Mouse (Mus musculus): ENCODE results near the gene Zfp385c. TPM values are rescaled to one million over a fixed set of nuclear protein-coding genes. Genes with fewer than 3 reads are reported as not detected.
"Not testable (repeated sequence)": the region's sequence is repeated elsewhere in the genome, so short reads cannot be mapped to it uniquely, and the experiment has no call there.

Gene Zfp385c
- polyA plus RNA-seq, 1 experiment from 2014 or later, result 2.3 TPM

- Histone ChIP-seq H3K9ac (no peak overlapping the region), H3K4me2 (no peak overlapping the region), H3K27me3 (no peaks in the 10 kb centered on the region), H3K27ac (no peak overlapping the region), H3K9me3 (no peaks in the 10 kb centered on the region), H3K4me3 (no peak overlapping the region), H3K36me3 (peaks cover 99% of the 10 kb centered on the region), H3K4me1 (no peaks in the 10 kb centered on the region)
- 96% methylated on average over 3 of the region's 3 CpGs for WGBS
- no peak for ATAC-seq (ENCODE audit: insufficient number of reproducible peaks, insufficient read depth, low FRiP score, low TSS enrichment, low read depth)
Measured at GRCm38 (mm10) chr11:100585148-100585547, 107.1 kb downstream of the Zfp385c start.

GRCm38 (mm10) chr11:100584561-100584961 is 107.7 kb downstream of the Zfp385c start:
- H3K9me3 ChIP-seq, result no peaks in the 10 kb centered on the region
- no peak overlapping the region for H3K4me3 ChIP-seq
- H3K4me2 ChIP-seq, result no peak overlapping the region
- 91% methylated on average over 7 of the region's 7 CpGs for WGBS
- H3K27ac ChIP-seq, result no peak overlapping the region
- H3K4me1 ChIP-seq, result no peaks in the 10 kb centered on the region
- H3K27me3 ChIP-seq, result no peaks in the 10 kb centered on the region
- no peak overlapping the region for H3K9ac ChIP-seq
- peaks cover 99% of the 10 kb centered on the region for H3K36me3 ChIP-seq
- no peak for ATAC-seq (ENCODE audit: insufficient number of reproducible peaks, insufficient read depth, low FRiP score, low TSS enrichment, low read depth)

- Histone ChIP-seq H3K4me2 (no peak overlapping the region), H3K27me3 (no peaks in the 10 kb centered on the region), H3K4me3 (no peak overlapping the region), H3K36me3 (peaks cover 99% of the 10 kb centered on the region), H3K9ac (no peak overlapping the region), H3K4me1 (peaks cover 3% of the 10 kb centered on the region; the same call in 1 of the 2 replicates), H3K9me3 (no peaks in the 10 kb centered on the region), H3K27ac (no peak overlapping the region)
- no peak for ATAC-seq (ENCODE audit: insufficient number of reproducible peaks, insufficient read depth, low FRiP score, low TSS enrichment, low read depth)
- 90% methylated on average over 2 of the region's 2 CpGs for WGBS
Measured at GRCm38 (mm10) chr11:100582836-100583235, 109.4 kb downstream of the Zfp385c start.

DNA sequence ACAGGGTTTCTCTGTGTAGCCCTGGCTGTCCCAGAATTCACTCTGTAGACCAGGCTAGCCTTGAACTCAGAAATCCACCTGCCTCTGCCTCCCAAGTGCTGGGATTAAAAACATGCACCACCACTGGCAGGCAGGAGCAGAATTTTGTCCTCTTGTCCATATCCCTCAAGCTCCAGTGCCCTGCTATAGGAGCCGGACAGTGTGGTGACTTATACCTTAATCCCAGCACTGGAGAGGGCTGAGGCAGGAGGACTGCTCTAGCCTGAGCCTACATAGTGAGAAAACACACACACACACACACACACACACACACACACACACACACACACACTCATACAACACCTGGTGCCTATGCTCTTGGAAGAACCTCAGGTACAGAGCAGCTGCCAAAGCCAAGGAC is 109.8 kb downstream of the Zfp385c start:
- not testable (repeated sequence) for H3K27me3 ChIP-seq, H3K27ac ChIP-seq, H3K4me3 ChIP-seq, H3K4me1 ChIP-seq, H3K4me2 ChIP-seq, H3K9me3 ChIP-seq, H3K9ac ChIP-seq
- peaks cover 97% of the 10 kb centered on the region for H3K36me3 ChIP-seq
- peak; percentile 38; the same call in 1 of the 2 replicates for ATAC-seq (ENCODE audit: insufficient number of reproducible peaks, insufficient read depth, low FRiP score, low TSS enrichment, low read depth)
- 96% methylated on average over 1 of the region's 1 CpGs for WGBS

- WGBS, result 85% methylated on average over 4 of the region's 4 CpGs
- Histone ChIP-seq H3K27ac (no peak overlapping the region), H3K4me2 (no peak overlapping the region), H3K9ac (no peak overlapping the region), H3K27me3 (no peaks in the 10 kb centered on the region), H3K4me3 (no peak overlapping the region), H3K4me1 (peaks cover 6% of the 10 kb centered on the region; the same call in 1 of the 2 replicates), H3K36me3 (peaks cover 90% of the 10 kb centered on the region), H3K9me3 (no peaks in the 10 kb centered on the region)
- ATAC-seq (ENCODE audit: insufficient number of reproducible peaks, insufficient read depth, low FRiP score, low TSS enrichment, low read depth), result no peak
Measured at GRCm38 (mm10) chr11:100581756-100582155, 110.5 kb downstream of the Zfp385c start.

GRCm38 (mm10) chr11:100580275-100580674 is 112.0 kb downstream of the Zfp385c start:
- Histone ChIP-seq H3K4me1 (peaks cover 18% of the 10 kb centered on the region), H3K27ac (no peak overlapping the region), H3K4me3 (no peak overlapping the region), H3K27me3 (no peaks in the 10 kb centered on the region), H3K4me2 (no peak overlapping the region), H3K9ac (no peak overlapping the region), H3K36me3 (peaks cover 80% of the 10 kb centered on the region), H3K9me3 (no peaks in the 10 kb centered on the region)
- WGBS, result 91% methylated on average over 13 of the region's 13 CpGs
- ATAC-seq (ENCODE audit: insufficient number of reproducible peaks, insufficient read depth, low FRiP score, low TSS enrichment, low read depth), result no peak

- Histone ChIP-seq H3K9me3 (no peaks in the 10 kb centered on the region), H3K9ac (no peak overlapping the region), H3K27me3 (no peaks in the 10 kb centered on the region), H3K36me3 (peaks cover 70% of the 10 kb centered on the region), H3K27ac (no peak overlapping the region), H3K4me3 (no peak overlapping the region), H3K4me1 (peaks cover 20% of the 10 kb centered on the region), H3K4me2 (no peak overlapping the region)
- 91% methylated on average over 9 of the region's 9 CpGs for WGBS
- no peak for ATAC-seq (ENCODE audit: insufficient number of reproducible peaks, insufficient read depth, low FRiP score, low TSS enrichment, low read depth)
Measured at GRCm38 (mm10) chr11:100579116-100579799, 113.0 kb downstream of the Zfp385c start.

GRCm38 (mm10) chr11:100577852-100578599 is 114.2 kb downstream of the Zfp385c start:
- peak overlapping the region; percentile 32; the same call in 1 of the 2 replicates for H3K9ac ChIP-seq
- WGBS, result 82% methylated on average over 8 of the region's 8 CpGs

More at GRCm38 (mm10) chr11:100577852-100578599, 114.2 kb downstream of the Zfp385c start:
- H3K9me3 ChIP-seq, result no peaks in the 10 kb centered on the region
- peaks cover 20% of the 10 kb centered on the region for H3K4me1 ChIP-seq
- H3K27me3 ChIP-seq, result no peaks in the 10 kb centered on the region
- no peak for ATAC-seq (ENCODE audit: insufficient number of reproducible peaks, insufficient read depth, low FRiP score, low TSS enrichment, low read depth)
- H3K27ac ChIP-seq, result no peak overlapping the region
- H3K36me3 ChIP-seq, result peaks cover 58% of the 10 kb centered on the region
- H3K4me3 ChIP-seq, result no peak overlapping the region
- no peak overlapping the region for H3K4me2 ChIP-seq

Other genes starting within 250 kb of the Zfp385c start
- gene Klhl11, start 219.7 kb downstream of the Zfp385c start, polyA plus RNA-seq (2015; fragmentation: Nextera tagmentation; extraction: Ambion mirVana), result 12.0 and 12.6 TPM in 2 replicates
- 138 and 141 TPM in 2 replicates for gene Acly, start 164.5 kb downstream of the Zfp385c start, polyA plus RNA-seq (2015; fragmentation: Nextera tagmentation; extraction: Ambion mirVana)
- gene Ttc25, start 146.8 kb downstream of the Zfp385c start, polyA plus RNA-seq (2015; fragmentation: Nextera tagmentation; extraction: Ambion mirVana), result 0.66 and 0.80 TPM in 2 replicates
- gene Cnp, start 117.6 kb downstream of the Zfp385c start, polyA plus RNA-seq (2015; fragmentation: Nextera tagmentation; extraction: Ambion mirVana), result 28.0 and 31.4 TPM in 2 replicates
- 78.9 and 79.0 TPM in 2 replicates for gene Nkiras2, start 73.2 kb downstream of the Zfp385c start, polyA plus RNA-seq (2015; fragmentation: Nextera tagmentation; extraction: Ambion mirVana)
- 277 and 293 TPM in 2 replicates for gene Dnajc7, start 72.3 kb downstream of the Zfp385c start, polyA plus RNA-seq (2015; fragmentation: Nextera tagmentation; extraction: Ambion mirVana)
- 3.4 and 5.2 TPM in 2 replicates for gene Dhx58, start 11.8 kb upstream of the Zfp385c start, polyA plus RNA-seq (2015; fragmentation: Nextera tagmentation; extraction: Ambion mirVana)
- gene Kat2a, start 20.0 kb upstream of the Zfp385c start, polyA plus RNA-seq (2015; fragmentation: Nextera tagmentation; extraction: Ambion mirVana), result 54.9 and 61.0 TPM in 2 replicates
- 0.39 TPM in 1 of 2 replicates, not detected in the other for gene Hspb9, start 21.4 kb upstream of the Zfp385c start, polyA plus RNA-seq (2015; fragmentation: Nextera tagmentation; extraction: Ambion mirVana)
- 21.0 and 28.5 TPM in 2 replicates for gene Rab5c, start 45.8 kb upstream of the Zfp385c start, polyA plus RNA-seq (2015; fragmentation: Nextera tagmentation; extraction: Ambion mirVana)
- 0.08 and 0.14 TPM in 2 replicates for gene Kcnh4, start 67.5 kb upstream of the Zfp385c start, polyA plus RNA-seq (2015; fragmentation: Nextera tagmentation; extraction: Ambion mirVana)
- not detected in 2 replicates for gene Hcrt, start 70.5 kb upstream of the Zfp385c start, polyA plus RNA-seq (2015; fragmentation: Nextera tagmentation; extraction: Ambion mirVana)
- 6.3 and 7.0 TPM in 2 replicates for gene Ghdc, start 78.5 kb upstream of the Zfp385c start, polyA plus RNA-seq (2015; fragmentation: Nextera tagmentation; extraction: Ambion mirVana)
- gene Stat5b, start 158.3 kb upstream of the Zfp385c start, polyA plus RNA-seq (2015; fragmentation: Nextera tagmentation; extraction: Ambion mirVana), result 19.1 and 19.9 TPM in 2 replicates
- 4.9 and 6.6 TPM in 2 replicates for gene Stat5a, start 166.9 kb upstream of the Zfp385c start, polyA plus RNA-seq (2015; fragmentation: Nextera tagmentation; extraction: Ambion mirVana)
- gene Stat3, start 247.1 kb upstream of the Zfp385c start, polyA plus RNA-seq (2015; fragmentation: Nextera tagmentation; extraction: Ambion mirVana), result 40.7 and 48.3 TPM in 2 replicates

All from embryonic facial prominence, embryonic 13.5 days (tissue).